Mouse (Mus musculus) c-Kit-positive CD71-positive TER-119-negative erythroid progenitor cells, embryonic 14.5 days (primary cell): ENCODE results near the gene Gm20458.
A peak's percentile ranks its signal among the peaks of the same experiment; 100 is the strongest.

Experiments used
- DNase-seq: peaks from one replicate; pipeline ENCODE4 v3.0.0-alpha.2; 2013; ENCODE audit warnings: low read depth

Gm20458 gene

GRCm38 (mm10) chr2:164453047-164453757, 7.6 kb upstream of the Gm20458 start:
- DNase-seq, result no peak

- DNase-seq, result no peak
These were observed 6.8 kb upstream of the Gm20458 start for GRCm38 (mm10) chr2:164453887-164454500.

- DNase-seq, result no peak
These were observed 5.9 kb upstream of the Gm20458 start for GRCm38 (mm10) chr2:164454846-164455245.

- no peak for DNase-seq
These were observed 5.2 kb upstream of the Gm20458 start for GRCm38 (mm10) chr2:164455421-164456190.

- DNase-seq, result no peak
These were observed 4.4 kb upstream of the Gm20458 start for GRCm38 (mm10) chr2:164456413-164456812.

- no peak for DNase-seq
These were observed 3.9 kb upstream of the Gm20458 start, which contains the start of gene Sys1 for GRCm38 (mm10) chr2:164456864-164457300. Gene Sys1 (plus strand): TSS chr2:164456964.

GRCm38 (mm10) chr2:164457942-164458341, 2.8 kb upstream of the Gm20458 start:
- no peak for DNase-seq

- no peak for DNase-seq
These were observed 2.2 kb upstream of the Gm20458 start for GRCm38 (mm10) chr2:164458535-164458934.

GRCm38 (mm10) chr2:164465161-164465560, 4.4 kb downstream of the Gm20458 start:
- no peak for DNase-seq

- DNase-seq, result peak; percentile 49
These were observed 6.0 kb downstream of the Gm20458 start for GRCm38 (mm10) chr2:164466787-164467186.

- peak; percentile 57 for DNase-seq
These were observed 9.5 kb downstream of the Gm20458 start for GRCm38 (mm10) chr2:164470254-164470653.

- DNase-seq, result no peak
These were observed 12.9 kb downstream of the Gm20458 start, which contains the start of gene Trp53tg5 for GRCm38 (mm10) chr2:164473624-164474023. Gene Trp53tg5 (minus strand): TSS chr2:164473724.

GRCm38 (mm10) chr2:164485681-164486257, 25.0 kb downstream of the Gm20458 start, which contains the start of gene Dbndd2:
Gene Dbndd2 (plus strand): TSS chr2:164486106.
- no peak for DNase-seq

- DNase-seq, result no peak
These were observed 25.7 kb downstream of the Gm20458 start for GRCm38 (mm10) chr2:164486258-164487114.

GRCm38 (mm10) chr2:164487115-164487527, 26.4 kb downstream of the Gm20458 start:
- DNase-seq, result no peak

- no peak for DNase-seq
These were observed 27.0 kb downstream of the Gm20458 start for GRCm38 (mm10) chr2:164487812-164488211.

- DNase-seq, result no peak
These were observed 33.4 kb downstream of the Gm20458 start for GRCm38 (mm10) chr2:164494126-164494525.

- DNase-seq, result no peak
These were observed 35.6 kb downstream of the Gm20458 start for GRCm38 (mm10) chr2:164496331-164496730.

- DNase-seq, result peak; percentile 76
These were observed 36.3 kb downstream of the Gm20458 start, which contains the start of gene Pigt for GRCm38 (mm10) chr2:164496847-164497690. Gene Pigt (plus strand): TSS chr2:164497520.

GRCm38 (mm10) chr2:164497691-164498268, 37.0 kb downstream of the Gm20458 start:
- peak; percentile 10 for DNase-seq
